ENCODE assay signal across 8 mouse cellular contexts in the genomic region with DNA sequence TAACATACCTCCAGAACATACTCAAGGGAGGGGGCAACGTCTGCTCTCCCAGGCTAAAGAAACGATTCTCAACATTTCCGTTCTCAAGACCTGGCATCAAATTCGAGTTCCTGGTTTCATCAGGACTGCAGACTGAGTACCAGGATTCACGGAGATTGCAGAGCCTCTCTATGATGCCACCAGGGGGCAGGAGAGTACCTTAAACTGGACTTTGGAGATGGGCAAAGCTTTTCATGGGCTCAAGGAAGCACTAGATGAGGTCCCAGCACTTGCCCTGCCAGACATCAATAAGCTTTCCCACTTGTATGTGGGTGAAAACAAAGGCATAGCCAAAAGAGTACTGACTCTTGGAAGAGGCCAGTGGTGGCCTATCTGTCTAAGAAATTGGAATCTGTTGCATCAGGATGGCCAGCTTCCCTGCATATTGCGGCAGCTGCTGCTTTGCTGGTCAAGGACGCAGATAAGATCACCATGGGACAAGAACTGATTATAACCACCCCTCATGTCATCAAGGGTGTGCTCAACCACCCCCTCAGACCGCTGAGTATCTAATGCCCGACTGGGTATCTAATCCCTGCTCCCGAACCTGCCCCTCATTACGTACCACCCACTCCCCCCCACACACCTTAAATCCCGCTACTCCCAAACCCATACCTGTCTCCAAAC. TPM values are rescaled to one million over a fixed set of nuclear protein-coding genes. Genes with fewer than 3 reads are reported as not detected.
DNase-seq lines count a peak whose midpoint lies in the region; ATAC-seq lines count a peak whose summit lies in the region.

No protein-coding gene starts in this region.

- H3K4me1 ChIP-seq in forebrain, embryonic 16.5 days (replicated peaks; ENCODE audit: control insufficient read depth, insufficient read depth, low read length) = no peaks in the 10 kb centered on the region
- H3K4me1 ChIP-seq in hindbrain, embryonic 14.5 days (replicated peaks; ENCODE audit: control insufficient read depth, insufficient read depth, low read length) = no peaks in the 10 kb centered on the region

- 53% methylated on average over 12 of the region's 12 CpGs for WGBS in forebrain, embryonic 16.5 days
- WGBS in hindbrain, embryonic 14.5 days = 56% methylated on average over 12 of the region's 12 CpGs

- ATAC-seq in CD4-positive, CD25-positive, alpha-beta regulatory T cell, adult 4 months = no peak
- peak; percentile 62 for ATAC-seq in forebrain, embryonic 16.5 days
- peak; percentile 40; the same call in 1 of the 2 replicates for ATAC-seq in hindbrain, embryonic 14.5 days (ENCODE audit: low FRiP score)
- peak; percentile 82 for ATAC-seq in megakaryocyte-erythroid progenitor cell, adult 5-6 weeks (replicated peaks; ENCODE audit: low FRiP score, low TSS enrichment, poor library complexity, severe bottlenecking)

- peak; percentile 57 for DNase-seq in CD4-positive, CD25-positive, alpha-beta regulatory T cell, adult 2 months (ENCODE audit: low read depth, low spot score)
- DNase-seq in c-Kit-negative CD71-positive TER-119-positive erythroid progenitor cells, embryonic 14.5 days (ENCODE audit: low read depth, low spot score) = peak; percentile 24
- peak; percentile 84 for DNase-seq in hindbrain, embryonic 14.5 days (ENCODE audit: low spot score)
- peak; percentile 78 to 87 for DNase-seq in layer of hippocampus, postnatal 36 days
- DNase-seq in splenic B cell, adult 2 months (ENCODE audit: low read depth, low spot score) = peak; percentile 76

- H3K36me3 ChIP-seq in forebrain, embryonic 16.5 days (ENCODE audit: control insufficient read depth, insufficient read depth) = no peaks in the 10 kb centered on the region
- H3K36me3 ChIP-seq in hindbrain, embryonic 14.5 days (replicated peaks; ENCODE audit: control insufficient read depth, insufficient read depth) = no peaks in the 10 kb centered on the region
- no peaks in the 10 kb centered on the region for H3K36me3 ChIP-seq in splenic B cell, adult 2 months (ENCODE audit: control insufficient read depth, insufficient read depth, low read length, poor library complexity, severe bottlenecking)

- no peak overlapping the region for H3K27ac ChIP-seq in forebrain, embryonic 16.5 days (ENCODE audit: low read length)
- no peak overlapping the region for H3K27ac ChIP-seq in hindbrain, embryonic 14.5 days

- H3K9ac ChIP-seq in forebrain, embryonic 16.5 days (replicated peaks; ENCODE audit: low read depth, low read length) = no peak overlapping the region
- H3K9ac ChIP-seq in hindbrain, embryonic 14.5 days = no peak overlapping the region

- H3K9me3 ChIP-seq in forebrain, embryonic 16.5 days (ENCODE audit: control insufficient read depth, low read length) = no peaks in the 10 kb centered on the region
- H3K9me3 ChIP-seq in hindbrain, embryonic 14.5 days (ENCODE audit: control insufficient read depth, low read length) = no peaks in the 10 kb centered on the region

- no peak overlapping the region for H3K4me2 ChIP-seq in forebrain, embryonic 16.5 days (ENCODE audit: low read length)
- H3K4me2 ChIP-seq in hindbrain, embryonic 14.5 days (replicated peaks) = no peak overlapping the region

- no peaks in the 10 kb centered on the region for H3K27me3 ChIP-seq in forebrain, embryonic 16.5 days (replicated peaks; ENCODE audit: control insufficient read depth, insufficient read depth, low read length)
- no peaks in the 10 kb centered on the region for H3K27me3 ChIP-seq in hindbrain, embryonic 14.5 days (ENCODE audit: control insufficient read depth, insufficient read depth, low read length)
- no peaks in the 10 kb centered on the region; the same call in 1 of the 2 replicates for H3K27me3 ChIP-seq in splenic B cell, adult 2 months (ENCODE audit: control insufficient read depth, insufficient read depth, low read length, poor library complexity, severe bottlenecking)

- H3K4me3 ChIP-seq in forebrain, embryonic 16.5 days (replicated peaks; ENCODE audit: low read length) = no peak overlapping the region
- H3K4me3 ChIP-seq in hindbrain, embryonic 14.5 days (replicated peaks; ENCODE audit: low read length) = no peak overlapping the region

RNA-seq across cellular contexts. Expression of a gene that starts 33.3 kb away (rescaled TPM):
- not detected for polyA plus RNA-seq in CD4-positive, CD25-positive, alpha-beta regulatory T cell, adult 4 months (2017; shearing (Covaris generic))
- 8.3 and 10.7 TPM in 2 replicates for polyA plus RNA-seq in forebrain, embryonic 16.5 days (2015; fragmentation: Nextera tagmentation; extraction: Ambion mirVana)
- polyA plus RNA-seq in hindbrain, embryonic 14.5 days (2014; fragmentation: Nextera tagmentation; extraction: Ambion mirVana) = 17.6 and 19.5 TPM in 2 replicates
- total RNA-seq in layer of hippocampus, postnatal 36 days (2021) = 10 to 100 TPM; 16.5 to 17.8 TPM
- total RNA-seq in megakaryocyte-erythroid progenitor cell, adult 5-6 weeks (2014; fragmentation: Nextera tagmentation) = not detected in 2 replicates
- not detected in 2 replicates for total RNA-seq in megakaryocyte-erythroid progenitor cell, adult 5-6 weeks (2017)

Comparison
In these comparisons a context has a peak if more than half of its experiments do, and no peak if none do; other contexts are left out.
1. DNase-seq: peak in every context shown above with its lines; median percentile 84 in hindbrain, embryonic 14.5 days; 82 in layer of hippocampus, postnatal 36 days; 76 in splenic B cell, adult 2 months; 57 in CD4-positive, CD25-positive, alpha-beta regulatory T cell, adult 2 months; 24 in c-Kit-negative CD71-positive TER-119-positive erythroid progenitor cells, embryonic 14.5 days.